Mouse (Mus musculus): ENCODE measurements around the gene Cd6.
A peak's percentile ranks its signal among the peaks of the same experiment; 100 is the strongest.

Gene Cd6

DNA sequence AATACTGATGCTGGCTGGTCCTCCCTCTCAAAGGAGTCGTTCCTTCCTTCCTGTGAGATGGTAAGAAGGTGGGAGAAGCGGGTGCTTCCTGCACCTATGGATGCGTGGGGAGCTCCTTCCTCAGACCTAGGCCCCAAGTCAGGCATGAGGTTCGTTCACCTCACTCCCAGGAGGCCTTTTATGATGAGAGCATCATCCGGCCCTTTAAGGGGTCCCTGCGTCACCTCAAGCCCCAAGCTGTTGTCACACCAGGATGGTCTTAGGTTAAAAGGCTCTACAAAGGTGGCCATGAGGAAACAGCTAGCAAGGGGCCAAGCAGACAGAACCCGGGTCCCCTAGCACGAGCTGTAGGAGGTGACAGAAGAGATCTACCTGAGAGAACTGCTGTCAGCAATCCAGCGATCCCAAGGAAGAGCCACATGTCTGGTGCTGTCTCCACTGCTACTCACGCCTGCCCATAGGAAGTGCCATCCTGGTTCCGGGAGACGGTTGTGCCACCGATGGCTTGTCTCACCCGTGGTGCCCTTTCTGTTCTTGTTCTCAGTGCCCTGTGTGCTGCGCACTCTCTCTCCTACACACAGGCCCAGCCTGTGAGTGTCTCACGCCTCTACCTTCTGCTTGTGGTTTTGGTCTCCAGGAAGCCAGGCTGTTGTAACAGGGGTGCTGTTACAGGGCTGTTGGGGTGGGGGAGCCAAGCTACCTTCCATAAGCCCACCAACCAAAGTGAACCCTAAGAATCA lies at the start of gene Cd6:
TSS of gene Cd6 (minus strand) at position 623 of the 740 bp plus-strand sequence.
- no peak for DNase-seq (ENCODE audit: low read depth, low spot score)

DNA sequence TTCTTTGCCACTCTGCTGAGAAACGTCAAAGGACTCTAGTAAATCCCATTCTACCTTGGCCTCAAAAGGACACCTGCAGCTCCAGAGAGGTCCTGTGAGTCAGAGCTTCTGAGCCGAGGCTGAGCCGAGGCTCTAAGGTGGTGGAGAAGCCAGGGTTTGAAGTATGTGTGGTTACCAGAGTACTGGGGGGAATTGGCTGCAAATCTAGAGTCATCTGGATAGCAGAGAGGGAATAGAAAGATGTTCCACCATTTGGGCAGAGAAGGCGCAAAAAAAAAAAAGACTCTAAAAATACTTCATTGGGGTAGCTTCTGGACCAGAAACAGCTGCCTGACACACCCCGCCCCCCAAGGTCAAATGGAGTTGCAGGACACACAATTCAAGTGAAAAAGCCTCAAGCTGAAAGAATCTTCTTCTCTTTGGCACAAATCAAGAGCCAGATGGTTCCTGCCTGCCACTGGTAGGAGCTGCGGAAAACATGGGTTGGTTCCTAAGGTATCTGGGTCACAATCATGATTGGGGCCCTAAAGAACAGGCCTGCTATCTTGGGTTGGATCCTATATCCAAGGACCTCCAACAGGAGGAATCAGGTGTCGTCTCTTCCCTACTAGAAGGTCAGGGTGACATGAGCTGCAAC lies 48.5 kb upstream of the Cd6 start:
- DNase-seq (ENCODE audit: low read depth, low spot score), result no peak

DNA sequence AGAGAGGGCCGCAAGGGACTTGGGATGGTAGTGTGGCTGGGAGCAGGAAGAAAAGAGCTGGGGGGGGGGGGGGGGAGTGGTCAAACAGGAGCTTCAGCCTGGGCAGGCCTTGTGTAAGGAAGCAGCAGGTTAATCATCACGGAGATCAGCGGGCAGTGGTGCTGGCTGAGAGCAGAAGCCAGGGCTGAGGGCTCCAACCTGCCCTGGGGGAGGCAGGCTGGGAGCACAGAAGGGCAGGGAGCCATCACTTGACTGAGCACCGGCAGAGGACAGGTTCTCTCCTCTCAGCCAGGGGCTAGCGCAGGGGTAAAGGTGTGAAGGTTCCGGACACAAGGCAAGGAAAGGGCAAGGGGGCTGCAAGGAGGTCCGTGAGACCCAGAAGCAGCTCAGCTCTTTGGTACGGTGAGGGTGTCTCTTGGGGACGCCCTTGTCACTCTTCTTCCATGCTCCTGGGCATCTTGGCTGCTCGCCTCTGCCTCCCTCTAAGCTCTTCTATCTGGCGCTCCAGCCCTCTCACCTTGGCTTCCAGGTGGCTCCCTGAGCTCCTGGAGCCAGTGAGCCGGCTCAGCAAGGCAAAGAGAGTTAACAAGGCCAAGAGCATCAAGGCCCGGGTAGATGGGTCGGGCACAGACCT lies 41.6 kb upstream of the Cd6 start:
- DNase-seq (ENCODE audit: low read depth, low spot score), result no peak

DNA sequence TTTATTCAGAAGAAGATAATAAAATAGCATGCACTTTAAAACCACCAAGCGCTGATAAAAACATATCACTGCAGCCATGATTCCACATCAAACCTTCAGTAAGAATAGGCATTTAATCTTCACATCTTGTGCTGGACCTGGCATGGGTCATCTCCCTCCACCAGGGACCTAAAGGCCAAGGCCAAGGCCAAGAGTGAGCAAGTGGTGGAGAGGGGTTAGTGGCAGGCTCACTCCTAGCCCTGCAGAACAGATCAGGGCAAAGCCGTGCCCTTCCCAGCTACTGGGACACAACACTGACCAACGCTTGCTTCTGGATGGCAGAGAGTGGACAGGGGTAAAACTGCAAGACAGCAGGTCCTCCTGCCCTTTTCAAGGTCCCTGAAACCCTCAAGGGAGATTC lies 40.8 kb upstream of the Cd6 start:
- DNase-seq (ENCODE audit: low read depth, low spot score), result no peak

DNA sequence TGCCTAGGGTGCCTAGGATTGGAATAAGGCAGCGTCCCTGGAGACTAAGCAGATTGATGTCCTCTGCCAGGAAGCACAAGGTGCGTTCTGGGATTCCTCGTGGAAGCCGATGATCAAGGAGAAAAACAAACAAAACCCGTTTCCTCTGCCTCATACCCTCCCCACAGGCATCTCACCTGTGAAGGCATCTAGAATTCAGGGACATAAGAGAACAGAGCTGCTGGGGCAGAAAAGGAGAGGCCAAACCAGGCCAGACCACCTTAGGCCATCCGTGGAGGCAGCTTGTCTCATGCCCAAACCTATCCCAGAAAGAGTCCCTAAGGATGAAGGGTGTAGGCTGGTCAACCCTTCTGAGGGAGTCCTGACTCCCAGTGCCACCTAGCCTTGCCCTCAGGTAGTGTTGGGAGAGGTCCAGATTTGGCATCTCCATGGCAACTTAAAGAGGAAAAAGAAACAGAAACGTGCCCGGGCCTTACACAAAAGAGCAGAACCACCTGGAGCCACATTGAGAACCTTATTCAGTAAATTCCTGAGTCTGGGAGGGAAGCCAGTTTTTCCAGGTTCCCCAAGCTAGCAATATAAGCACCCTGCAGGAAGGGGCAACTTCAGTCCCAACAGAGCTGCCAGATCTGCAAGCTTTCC lies 40.1 kb upstream of the Cd6 start, which contains the start of gene Tmem132a:
TSS of gene Tmem132a (minus strand) at position 55 of the 642 bp plus-strand sequence.
- no peak for DNase-seq (ENCODE audit: low read depth, low spot score)

DNA sequence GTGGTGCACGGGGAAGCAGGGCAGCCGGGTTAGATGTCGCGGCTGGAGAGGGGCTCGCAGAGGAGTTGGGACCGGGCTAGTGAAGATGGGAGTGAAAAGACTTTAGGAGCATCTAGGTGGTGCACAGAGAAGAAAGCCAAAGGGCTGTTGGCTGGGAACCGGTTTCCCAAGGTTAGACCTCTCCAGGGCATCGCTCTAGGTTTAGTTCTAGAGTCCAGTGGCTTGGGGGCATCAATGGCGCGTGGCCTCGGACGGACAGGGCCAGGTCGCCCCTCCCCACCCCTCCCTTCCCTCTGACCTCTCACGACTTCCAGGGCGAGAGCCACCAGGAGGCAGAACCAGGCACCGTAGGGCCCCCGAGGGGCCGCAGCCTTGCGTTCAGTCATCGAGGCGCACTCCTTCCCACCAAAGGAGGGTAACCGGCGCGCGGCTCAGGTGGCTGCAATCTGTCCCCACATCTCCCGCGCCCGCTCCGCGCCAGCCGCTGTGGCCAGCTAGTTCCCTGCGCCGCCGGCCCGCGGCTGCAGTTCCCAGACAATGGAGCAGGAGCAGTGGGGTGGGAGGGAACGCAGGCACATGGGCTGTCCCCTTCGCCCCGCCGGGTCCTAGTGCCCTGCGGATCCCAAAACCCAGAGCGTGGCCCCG lies 39.5 kb upstream of the Cd6 start:
- peak; percentile 51 for DNase-seq (ENCODE audit: low read depth, low spot score)

DNA sequence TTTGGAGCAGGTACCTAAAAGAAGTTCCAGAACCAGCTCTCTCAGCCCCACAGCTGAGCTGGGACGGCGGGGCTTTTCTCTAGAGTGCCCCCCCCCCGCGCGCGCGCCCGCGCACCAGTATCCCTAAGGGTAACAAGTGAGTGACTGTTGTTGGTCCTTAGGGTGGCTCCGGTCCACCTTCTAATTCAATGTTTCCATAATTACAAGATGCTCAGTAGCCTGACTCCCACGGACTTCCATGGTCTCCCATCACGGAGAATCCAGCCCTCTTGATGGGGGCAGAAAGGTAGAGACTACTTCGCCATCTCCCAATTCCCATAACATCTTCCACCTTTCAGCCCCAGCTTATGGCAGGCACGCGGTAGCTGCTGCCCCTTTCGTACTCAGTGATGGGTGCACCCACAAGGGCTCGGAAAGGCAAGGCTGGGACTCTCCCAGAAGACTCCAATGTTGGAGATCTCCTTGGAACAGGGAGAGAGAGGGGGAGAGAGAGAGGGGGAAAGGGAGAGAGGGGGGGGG lies 38.8 kb upstream of the Cd6 start:
- DNase-seq (ENCODE audit: low read depth, low spot score), result no peak

DNA sequence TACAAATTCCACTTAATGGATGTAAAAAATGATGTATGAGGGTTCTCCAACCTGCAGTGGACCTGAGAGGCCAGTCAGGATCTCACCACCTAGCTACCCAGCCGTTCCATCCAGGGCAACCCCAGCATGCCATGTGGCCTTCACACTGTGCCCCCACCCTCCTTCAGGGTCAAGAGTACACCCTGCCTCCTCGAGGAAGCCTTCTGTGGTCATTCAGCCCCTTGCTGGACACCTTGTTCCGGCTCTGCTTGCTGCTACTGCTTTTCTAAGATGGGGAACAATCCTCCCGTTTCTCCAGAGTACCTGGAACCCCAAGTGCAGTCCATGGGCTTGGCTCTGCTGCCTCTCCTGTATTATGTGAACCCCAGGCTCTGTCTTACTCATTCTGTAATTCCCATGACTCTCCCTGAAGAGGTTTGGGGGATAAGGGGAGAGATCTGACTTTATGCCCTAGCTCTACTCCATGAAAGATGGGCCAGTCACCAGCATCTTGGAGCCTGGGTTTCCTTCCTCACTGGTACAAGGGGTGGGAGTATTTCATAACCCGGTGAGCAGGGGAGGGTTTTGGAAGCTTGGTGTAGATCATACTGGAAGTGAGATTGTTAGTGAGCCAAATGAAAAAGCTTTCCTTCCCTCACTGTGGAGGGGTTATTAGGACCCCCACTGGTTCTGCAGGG lies 38.2 kb upstream of the Cd6 start:
- DNase-seq (ENCODE audit: low read depth, low spot score), result no peak

DNA sequence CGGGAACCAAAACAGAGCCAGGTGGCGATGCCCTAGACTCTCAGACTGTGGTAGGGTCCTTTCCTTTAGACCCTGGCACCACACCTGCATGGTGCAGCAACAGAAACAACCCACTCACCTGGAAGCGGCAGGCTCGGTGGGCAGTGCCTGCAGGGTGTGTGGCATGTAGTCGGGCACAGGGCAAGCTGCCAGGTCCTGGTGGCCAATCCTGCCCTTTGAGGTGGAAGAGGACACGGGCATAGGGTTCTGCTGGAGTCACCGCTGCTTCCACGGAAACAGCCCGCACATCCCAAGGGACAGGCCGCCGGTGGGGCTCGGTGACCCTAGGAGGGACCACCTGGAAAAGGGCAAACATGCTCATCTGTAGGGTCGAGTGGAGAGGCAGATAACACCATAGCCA lies 36.5 kb upstream of the Cd6 start:
- no peak for DNase-seq (ENCODE audit: low read depth, low spot score)

DNA sequence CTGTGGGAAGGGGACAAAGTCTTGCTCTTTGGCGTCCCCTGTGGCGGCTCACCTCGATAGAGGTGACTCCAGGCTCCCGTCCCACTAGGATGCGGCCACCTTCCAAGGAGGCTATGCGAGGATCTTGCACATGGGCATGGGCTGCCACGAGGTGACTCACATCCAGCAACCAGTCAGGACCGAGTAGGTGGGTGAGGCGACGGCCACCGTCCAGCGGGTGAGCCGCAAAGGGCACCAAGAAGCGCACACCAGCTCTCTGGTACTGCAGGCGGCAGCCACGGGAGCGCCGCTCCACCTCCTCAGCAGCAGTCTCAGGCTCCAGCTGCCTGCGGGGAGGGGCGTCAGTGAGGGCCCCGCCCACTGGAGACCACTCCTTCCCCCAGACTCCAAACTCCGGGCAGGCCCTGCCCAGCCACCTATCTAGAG lies 30.2 kb upstream of the Cd6 start:
- DNase-seq (ENCODE audit: low read depth, low spot score), result peak; percentile 69

DNA sequence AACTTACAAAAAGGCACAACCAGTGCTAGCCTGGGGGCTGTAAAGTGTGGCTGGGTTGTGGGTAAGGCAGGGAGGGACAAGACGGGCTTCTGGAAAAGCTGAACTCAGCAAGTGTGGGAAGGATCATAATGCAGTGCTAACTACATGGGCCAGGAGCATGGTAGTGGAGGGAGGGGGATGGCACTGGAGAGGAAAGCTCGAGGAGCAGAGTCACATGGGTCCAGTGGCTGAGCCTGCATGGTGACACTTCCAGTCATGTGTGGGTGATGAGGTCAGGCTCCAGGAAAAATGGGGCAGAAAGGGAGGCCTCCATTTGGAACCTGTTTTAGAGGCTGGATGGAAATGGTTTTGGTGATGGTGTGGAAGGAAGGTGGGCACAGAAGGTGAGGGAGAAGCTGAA lies 26.7 kb upstream of the Cd6 start:
- DNase-seq (ENCODE audit: low read depth, low spot score), result no peak

DNA sequence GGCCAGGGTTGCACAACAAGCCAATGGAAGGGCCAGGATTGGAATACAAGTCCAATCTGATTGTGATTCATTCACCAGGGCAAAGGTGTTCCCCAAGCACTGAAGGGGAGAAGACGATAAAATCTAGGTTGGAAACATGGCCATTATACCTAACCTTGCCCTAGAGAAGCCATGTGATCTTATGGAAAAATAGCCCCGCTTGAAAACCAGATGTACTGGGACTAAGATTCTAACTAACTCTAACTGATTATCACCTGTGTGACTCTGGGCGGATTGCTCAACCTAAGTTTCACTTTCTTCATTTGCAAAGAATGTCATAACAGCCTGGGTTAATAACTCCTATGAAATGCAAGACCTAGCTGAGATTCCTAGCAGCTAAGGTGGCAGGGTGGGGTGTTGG lies 25.6 kb upstream of the Cd6 start:
- DNase-seq (ENCODE audit: low read depth, low spot score), result no peak

DNA sequence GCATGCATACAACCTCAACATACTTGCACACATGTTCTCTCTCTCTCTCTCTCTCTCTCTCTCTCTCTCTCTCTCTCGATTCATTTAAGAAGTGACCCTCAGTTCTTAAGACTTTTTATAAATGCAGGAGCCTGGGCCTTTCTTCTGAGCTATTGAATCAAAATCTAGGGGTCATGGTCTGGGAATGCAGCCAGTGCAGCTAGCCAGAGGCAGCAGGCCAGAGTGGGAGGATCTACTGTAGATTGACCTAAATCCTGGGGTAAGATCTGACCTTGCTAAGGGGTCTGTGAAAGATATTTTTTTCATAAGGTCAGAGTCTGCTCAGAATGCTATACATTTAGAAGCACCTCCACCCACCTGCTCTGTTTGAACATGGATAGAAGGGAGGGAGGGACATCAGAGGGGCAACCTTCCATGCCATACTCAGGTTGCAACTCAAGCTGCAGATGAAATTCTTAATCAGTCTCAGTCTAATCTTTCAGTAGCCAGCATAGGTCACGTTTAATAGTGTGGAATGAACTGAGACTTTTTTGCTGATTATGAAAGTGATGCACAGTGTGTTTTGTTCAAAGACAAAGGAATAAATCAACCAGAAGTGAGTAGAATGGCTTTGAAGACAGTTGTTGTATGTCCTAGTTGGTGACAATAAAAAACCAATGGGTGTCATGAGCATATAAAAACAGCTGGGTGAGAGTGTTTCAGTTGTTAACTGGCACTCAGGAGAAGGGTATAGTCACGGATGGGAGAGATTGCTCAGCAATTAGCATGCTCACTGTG lies 17.6 kb upstream of the Cd6 start:
- no peak for DNase-seq (ENCODE audit: low read depth, low spot score)

DNA sequence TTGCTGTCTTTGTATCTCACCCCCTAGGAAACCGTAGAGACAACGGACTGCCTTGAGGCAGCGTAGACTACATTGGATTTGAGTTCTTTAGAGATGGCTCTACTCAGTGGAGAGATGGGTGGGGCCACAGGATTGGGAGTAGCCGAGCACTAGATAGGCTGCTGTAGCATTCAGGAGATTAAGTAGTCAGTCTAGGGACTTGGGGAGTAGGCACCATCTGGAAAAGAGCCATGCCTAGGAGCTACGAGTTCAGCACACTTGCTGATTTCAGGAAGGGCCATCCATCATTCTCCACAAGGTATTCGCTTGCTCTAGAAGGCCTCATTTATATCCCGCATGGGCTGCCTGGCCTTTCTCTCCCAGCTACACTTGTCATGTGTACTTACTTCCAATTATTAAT lies 16.3 kb upstream of the Cd6 start:
- no peak for DNase-seq (ENCODE audit: low read depth, low spot score)

DNA sequence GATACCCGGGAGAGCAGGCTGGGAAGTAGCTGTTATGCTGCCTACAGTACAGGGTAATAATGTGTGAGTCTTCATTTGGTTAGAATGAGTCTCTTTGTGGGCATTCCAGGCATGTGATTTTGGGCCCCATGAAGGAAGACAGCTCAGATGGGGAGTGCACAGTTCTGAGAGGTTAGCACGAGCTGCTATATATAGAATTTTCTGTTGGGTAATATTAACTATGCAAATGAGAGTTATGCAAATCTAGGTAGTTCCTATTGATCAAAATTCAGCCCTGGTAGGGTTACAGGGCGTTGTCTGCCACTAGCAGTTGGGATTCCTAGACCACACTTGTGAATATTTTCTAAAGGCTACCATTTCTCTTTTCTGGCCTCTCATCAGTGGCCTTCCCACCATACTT lies 15.6 kb upstream of the Cd6 start:
- DNase-seq (ENCODE audit: low read depth, low spot score), result no peak

DNA sequence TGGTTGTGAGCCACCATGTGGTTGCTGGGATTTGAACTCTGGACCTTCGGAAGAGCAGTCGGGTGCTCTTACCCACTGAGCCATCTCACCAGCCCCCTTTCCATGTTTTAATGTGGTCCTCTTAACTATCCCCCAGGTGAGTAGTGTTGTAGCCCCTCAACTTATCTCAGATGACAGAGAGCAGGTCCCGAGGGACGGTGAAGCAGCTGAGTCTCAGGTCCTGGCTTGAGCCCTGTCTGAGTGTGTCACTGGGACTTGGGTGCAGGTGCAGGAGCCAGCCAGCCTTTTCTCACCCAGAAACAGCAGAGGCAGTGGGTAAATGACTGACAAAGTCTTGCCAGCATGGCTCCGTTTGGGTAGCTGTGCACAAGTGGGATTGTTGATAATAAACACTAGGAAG lies 14.3 kb upstream of the Cd6 start:
- no peak for DNase-seq (ENCODE audit: low read depth, low spot score)

DNA sequence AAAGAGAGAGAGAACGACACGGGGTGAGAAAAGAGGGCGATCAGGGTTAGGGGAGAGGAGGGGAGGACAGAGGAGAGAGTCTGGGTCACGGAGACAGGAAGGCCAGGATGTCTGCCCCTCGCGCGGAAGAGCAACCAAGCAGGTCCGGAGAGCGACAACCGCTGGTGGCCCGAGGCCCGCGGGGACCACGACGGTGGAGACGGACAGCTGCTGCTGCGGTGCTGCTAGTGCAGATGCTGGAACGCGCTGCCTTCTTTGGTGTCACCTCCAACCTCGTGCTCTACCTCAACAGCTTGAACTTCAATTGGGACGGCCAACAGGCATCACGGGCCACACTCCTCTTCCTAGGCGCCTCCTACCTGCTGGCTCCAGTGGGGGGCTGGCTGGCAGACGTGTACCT lies 13.1 kb upstream of the Cd6 start:
- DNase-seq (ENCODE audit: low read depth, low spot score), result no peak

DNA sequence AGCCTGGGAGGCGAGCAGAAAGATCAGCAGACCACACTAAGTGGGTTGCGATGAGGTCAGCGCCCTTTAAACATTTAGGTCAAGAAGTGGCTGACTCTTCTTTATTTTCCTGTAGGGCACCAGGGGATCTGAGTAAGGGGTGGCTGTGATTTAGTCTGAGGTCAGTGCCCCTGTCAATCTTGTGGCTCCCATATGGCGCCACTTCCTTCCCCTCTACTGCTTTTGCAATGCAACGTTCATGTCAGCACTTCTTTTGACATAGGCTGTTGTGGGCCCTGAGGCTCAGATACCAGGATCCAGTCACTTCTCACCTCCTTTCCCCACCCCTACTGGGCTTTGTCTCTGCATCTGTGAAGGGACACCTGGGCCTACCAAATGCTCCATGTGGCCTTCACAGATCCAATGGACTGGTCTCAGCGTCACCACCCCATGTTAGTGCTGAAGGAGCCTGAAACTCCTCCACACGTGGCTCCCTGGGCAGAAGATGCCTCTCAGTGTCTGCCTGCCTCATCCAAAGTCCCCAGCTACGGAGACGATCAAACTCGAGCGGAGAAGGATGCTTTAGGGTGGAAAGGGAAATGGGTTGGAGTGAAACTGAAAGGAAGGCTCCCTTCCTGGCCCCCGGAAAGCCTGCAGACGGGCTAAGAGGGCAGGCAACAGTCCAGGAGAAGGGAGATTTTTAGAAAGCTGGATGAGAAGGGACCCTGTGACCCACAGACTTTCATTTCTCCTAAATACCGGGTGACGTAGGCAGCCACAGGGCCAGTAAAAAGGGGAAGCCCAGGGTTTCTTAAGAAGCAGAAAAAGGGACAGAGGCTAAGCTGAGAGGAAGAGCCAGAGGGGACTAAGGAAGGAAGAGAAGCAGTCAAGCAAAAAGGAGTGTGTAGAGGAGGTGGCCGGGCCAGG lies 12.1 kb upstream of the Cd6 start:
- DNase-seq (ENCODE audit: low read depth, low spot score), result no peak

Measured in ES-CJ7 (cell line).